Mouse (Mus musculus): Measurements from ENCODE around the gene Olfr1222.
"Not testable (repeated sequence)": the region's sequence is repeated elsewhere in the genome, so short reads cannot be mapped to it uniquely, and the experiment has no call there.

The Olfr1222 gene

GRCm38 (mm10) chr2:89132954-89133353 lies at the start of gene Olfr1222:
Olfr1222 (minus strand) TSS chr2:89133054.
- no peak for DNase-seq (ENCODE audit: low read depth)

- no peak for DNase-seq (ENCODE audit: low read depth)
These were observed 41.7 kb upstream of the Olfr1222 start, which contains the start of gene Olfr1225 for GRCm38 (mm10) chr2:89174569-89174968. Olfr1225 (minus strand) TSS chr2:89174669.

GRCm38 (mm10) chr2:89164711-89165110 lies 31.9 kb upstream of the Olfr1222 start:
- not testable (repeated sequence) for DNase-seq (ENCODE audit: low read depth)

GRCm38 (mm10) chr2:89163991-89164390 lies 31.1 kb upstream of the Olfr1222 start, which contains the start of gene Olfr1224-ps1:
Olfr1224-ps1 (minus strand) TSS chr2:89164091.
- DNase-seq (ENCODE audit: low read depth), result not testable (repeated sequence)

- DNase-seq (ENCODE audit: low read depth), result no peak
These were observed 18.6 kb upstream of the Olfr1222 start, which contains the start of gene Olfr1223 for GRCm38 (mm10) chr2:89151460-89151859. Olfr1223 (minus strand) TSS chr2:89151560.

- DNase-seq (ENCODE audit: low read depth), result no peak
These were observed 15.7 kb downstream of the Olfr1222 start, which contains the start of gene Olfr1221 for GRCm38 (mm10) chr2:89117183-89117582. Olfr1221 (minus strand) TSS chr2:89117283.

GRCm38 (mm10) chr2:89106735-89107134 lies 26.1 kb downstream of the Olfr1222 start, which contains the start of gene Olfr1220:
Olfr1220 (minus strand) TSS chr2:89106835.
- DNase-seq (ENCODE audit: low read depth), result no peak

- no peak for DNase-seq (ENCODE audit: low read depth)
These were observed 27.2 kb downstream of the Olfr1222 start for GRCm38 (mm10) chr2:89105651-89106050.

- no peak for DNase-seq (ENCODE audit: low read depth)
These were observed 39.0 kb downstream of the Olfr1222 start for GRCm38 (mm10) chr2:89093848-89094247.

- DNase-seq (ENCODE audit: low read depth), result no peak
These were observed 49.4 kb downstream of the Olfr1222 start, which contains the start of gene Olfr1219 for GRCm38 (mm10) chr2:89083413-89083812. Olfr1219 (minus strand) TSS chr2:89083513.

- DNase-seq (ENCODE audit: low read depth), result no peak
These were observed 51.4 kb downstream of the Olfr1222 start for GRCm38 (mm10) chr2:89081487-89081886.

Data from c-Kit-positive CD71-negative TER-119-negative erythroid progenitor cells, embryonic 14.5 days (primary cell).